Mouse (Mus musculus) C2C12 (cell line): Measurements from ENCODE around the gene Rfx5.

Source experiments
- CEBPB ChIP-seq: IDR thresholded peaks from one replicate; pipeline ENCODE4 v1.6.1; 2011; ENCODE audit warnings: low read depth, mild to moderate bottlenecking, control low read depth, moderate library complexity
- CTCF ChIP-seq: IDR thresholded peaks from one replicate; pipeline ENCODE4 v1.5.1; 2011; ENCODE audit not compliant: control insufficient read depth, insufficient read depth, insufficient read length
- MYOG ChIP-seq: IDR thresholded peaks from one replicate; pipeline ENCODE4 v1.6.1; 2011; ENCODE audit not compliant: control insufficient read depth, insufficient read length; ENCODE audit errors: extremely low read depth

DNA sequence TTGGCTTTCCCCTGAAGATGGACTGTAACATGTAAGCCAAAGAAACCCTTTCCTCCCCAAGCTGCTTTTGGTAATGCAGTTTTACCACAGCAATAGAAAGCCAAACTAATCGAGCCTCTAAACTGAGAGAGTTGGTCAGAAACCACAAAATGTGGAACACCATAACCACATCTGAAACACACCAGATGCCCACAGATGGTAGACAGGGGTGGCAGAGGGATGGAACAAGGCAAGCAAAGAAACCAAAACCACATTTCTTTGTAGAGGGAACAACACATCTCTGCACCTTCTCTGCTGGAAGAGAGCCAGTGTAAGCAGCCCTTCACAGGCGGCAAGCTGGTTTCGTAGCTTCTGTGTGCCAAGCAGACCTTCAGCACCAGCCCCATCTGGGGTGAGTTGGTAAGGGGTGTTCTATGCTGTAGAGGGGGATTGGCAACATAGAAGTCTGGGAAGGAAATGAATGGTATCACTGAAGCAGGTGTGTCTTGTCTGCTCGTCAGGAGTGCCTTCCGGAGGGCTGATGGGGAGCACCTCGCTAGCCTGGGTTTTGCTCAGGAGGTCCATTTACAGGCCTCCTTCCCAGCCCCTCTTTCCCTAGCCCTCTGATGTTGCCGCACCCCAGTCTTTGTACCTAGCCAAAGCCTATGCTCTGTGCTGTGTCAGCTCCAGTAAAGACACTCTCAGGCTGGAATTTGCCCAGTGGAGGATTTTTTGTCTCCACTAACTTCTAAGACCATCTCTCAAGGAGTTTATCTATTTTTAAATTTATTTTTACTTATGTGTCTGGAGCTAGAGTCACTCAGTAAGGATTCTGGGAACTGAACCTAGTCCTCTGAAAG lies 37.8 kb upstream of the Rfx5 start:
- TF ChIP-seq CTCF (no peak), CEBPB (no peak), MYOG (no peak)
